Comparison of ENCODE assay signal across 15 mouse cellular contexts in the genomic region with DNA sequence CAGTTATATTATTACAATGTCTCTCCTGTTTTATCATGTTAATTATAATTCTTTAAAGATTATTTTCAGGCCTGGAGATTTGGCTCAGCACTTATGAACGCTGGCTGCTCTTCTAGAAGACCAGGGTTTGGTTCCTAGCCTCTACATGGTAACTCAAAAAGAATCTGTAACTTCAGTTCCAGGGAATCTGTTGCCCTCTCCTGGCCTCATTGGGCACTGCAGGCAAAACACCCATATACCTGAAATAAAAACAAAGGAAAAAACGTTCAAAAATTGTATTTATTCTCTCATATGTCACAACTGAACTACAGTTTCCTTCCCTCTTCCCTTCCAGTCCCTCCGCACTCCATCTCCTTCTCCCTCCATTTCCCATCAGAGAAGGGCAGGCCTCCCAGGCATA.
DNase-seq lines count a peak whose midpoint lies in the region; ATAC-seq and TF ChIP-seq lines count a peak whose summit lies in the region.
"Had no signal": no experiment of that assay in that cellular context is flagged by ENCODE, and none has a peak within 500 bp of the region (broad histone marks: within the 10 kb centered on the region; RNA-seq: fewer than 3 reads in every experiment).

No protein-coding gene starts in this region.

- no peak for DNase-seq in kidney, postnatal 0 days (ENCODE audit: low spot score)
- peak; percentile 27 for DNase-seq in 416B (ENCODE audit: low read depth)
- DNase-seq in liver, postnatal 0 days, result no peak
- no peak for DNase-seq in right cerebral cortex, postnatal 25 days
- DNase-seq: cerebellum, adult 8-10 months; gastrocnemius, postnatal 25 days; heart, postnatal 10 days; left cerebral cortex, postnatal 4 days; midbrain, embryonic 14.5 days; retina, postnatal 1 day had no signal

- WGBS in kidney, postnatal 0 days, result 69% methylated on average over 3 of the region's 3 CpGs
- 66% methylated on average over 3 of the region's 3 CpGs for WGBS in kidney, embryonic 15.5 days
- WGBS in liver, postnatal 0 days (ENCODE audit: insufficient replicate concordance), result 59% methylated on average over 3 of the region's 3 CpGs

- peak; percentile 61 for TF ChIP-seq CTCF in kidney, postnatal 0 days (IDR thresholded peaks at IDR 0.05; ENCODE audit: low read depth)
- peak; percentile 74 for TF ChIP-seq CTCF in E14TG2a.4 (conservative IDR thresholded peaks at IDR 0.05; ENCODE audit: low read length)
- TF ChIP-seq CTCF in liver, postnatal 0 days (IDR thresholded peaks at IDR 0.05; ENCODE audit: low read depth), result peak; percentile 60

- H3K9me3 ChIP-seq in kidney, postnatal 0 days (replicated peaks; ENCODE audit: low read length), result no peaks in the 10 kb centered on the region; the same call in 1 of the 2 replicates
- peaks cover 4% of the 10 kb centered on the region; the same call in 1 of the 2 replicates for H3K9me3 ChIP-seq in kidney, embryonic 15.5 days (replicated peaks)
- no peaks in the 10 kb centered on the region for H3K9me3 ChIP-seq in E14TG2a.4 (ENCODE audit: low read length)
- H3K9me3 ChIP-seq in liver, postnatal 0 days (ENCODE audit: low read length), result no peaks in the 10 kb centered on the region; the same call in 1 of the 2 replicates
- H3K9me3 ChIP-seq: neural tube, embryonic 13.5 days had no signal

- no peaks in the 10 kb centered on the region for H3K27me3 ChIP-seq in kidney, postnatal 0 days (ENCODE audit: insufficient read depth, low read length)
- H3K27me3 ChIP-seq in kidney, embryonic 15.5 days, result no peaks in the 10 kb centered on the region
- H3K27me3 ChIP-seq in E14TG2a.4 (ENCODE audit: insufficient read depth, low read length), result no peaks in the 10 kb centered on the region
- no peaks in the 10 kb centered on the region for H3K27me3 ChIP-seq in liver, postnatal 0 days (ENCODE audit: insufficient read depth, low read length)
- H3K27me3 ChIP-seq: forebrain, embryonic 12.5 days; neural tube, embryonic 13.5 days had no signal

- H3K4me2 ChIP-seq in kidney, postnatal 0 days (ENCODE audit: low read length), result no peak overlapping the region
- no peak overlapping the region for H3K4me2 ChIP-seq in kidney, embryonic 15.5 days
- H3K4me2 ChIP-seq in liver, postnatal 0 days (ENCODE audit: low read depth, low read length), result no peak overlapping the region
- H3K4me2 ChIP-seq: forebrain, embryonic 12.5 days; neural tube, embryonic 13.5 days had no signal

- H3K4me1 ChIP-seq in kidney, postnatal 0 days (replicated peaks; ENCODE audit: insufficient read depth, low read length), result peaks cover 7% of the 10 kb centered on the region; the same call in 1 of the 2 replicates
- H3K4me1 ChIP-seq in kidney, embryonic 15.5 days, result peaks cover 10% of the 10 kb centered on the region
- H3K4me1 ChIP-seq in E14TG2a.4 (replicated peaks; ENCODE audit: low read depth, low read length), result peaks cover 32% of the 10 kb centered on the region
- H3K4me1 ChIP-seq in liver, postnatal 0 days (ENCODE audit: insufficient read depth), result peaks cover 18% of the 10 kb centered on the region
- H3K4me1 ChIP-seq: forebrain, embryonic 12.5 days had no signal

- no peak overlapping the region for H3K27ac ChIP-seq in kidney, postnatal 0 days
- no peak overlapping the region for H3K27ac ChIP-seq in kidney, embryonic 15.5 days
- H3K27ac ChIP-seq in liver, postnatal 0 days (ENCODE audit: low read depth), result no peak overlapping the region
- H3K27ac ChIP-seq: forebrain, embryonic 12.5 days; neural tube, embryonic 13.5 days had no signal

- H3K4me3 ChIP-seq in kidney, postnatal 0 days (replicated peaks; ENCODE audit: low read depth, low read length), result no peak overlapping the region
- no peak overlapping the region for H3K4me3 ChIP-seq in kidney, embryonic 15.5 days (replicated peaks)
- H3K4me3 ChIP-seq in E14TG2a.4 (replicated peaks; ENCODE audit: low read length), result no peak overlapping the region
- H3K4me3 ChIP-seq in liver, postnatal 0 days (ENCODE audit: low read depth, low read length), result no peak overlapping the region
- H3K4me3 ChIP-seq: forebrain, embryonic 12.5 days; neural tube, embryonic 13.5 days had no signal

- no peak for TF ChIP-seq EP300 in liver, postnatal 0 days (IDR thresholded peaks at IDR 0.05; ENCODE audit: low read depth)

- H3K36me3 ChIP-seq in kidney, postnatal 0 days (ENCODE audit: insufficient read depth, low read length), result no peaks in the 10 kb centered on the region
- H3K36me3 ChIP-seq in kidney, embryonic 15.5 days, result no peaks in the 10 kb centered on the region
- no peaks in the 10 kb centered on the region for H3K36me3 ChIP-seq in E14TG2a.4 (ENCODE audit: insufficient read depth, low read length)
- H3K36me3 ChIP-seq in liver, postnatal 0 days (replicated peaks; ENCODE audit: insufficient read depth, low read length), result no peaks in the 10 kb centered on the region
- H3K36me3 ChIP-seq: forebrain, embryonic 12.5 days; neural tube, embryonic 13.5 days had no signal

- ATAC-seq in kidney, postnatal 0 days (replicated peaks; ENCODE audit: low FRiP score, low read depth), result no peak
- no peak for ATAC-seq in kidney, embryonic 15.5 days (replicated peaks; ENCODE audit: low FRiP score)
- no peak for ATAC-seq in liver, postnatal 0 days
- ATAC-seq in megakaryocyte, adult 5-6 weeks (ENCODE audit: poor library complexity, severe bottlenecking), result no peak

- no peak overlapping the region for H3K9ac ChIP-seq in kidney, postnatal 0 days (ENCODE audit: low read depth, low read length)
- no peak overlapping the region for H3K9ac ChIP-seq in kidney, embryonic 15.5 days
- no peak overlapping the region for H3K9ac ChIP-seq in liver, postnatal 0 days (replicated peaks)
- H3K9ac ChIP-seq: forebrain, embryonic 12.5 days; neural tube, embryonic 13.5 days had no signal
